Mouse (Mus musculus): ENCODE results near the gene Rnf157. TPM values are rescaled to one million over a fixed set of nuclear protein-coding genes. Genes with fewer than 3 reads are reported as not detected.

The Rnf157 gene
- total and polyA plus RNA-seq, 3 experiments: 8.7 to 39.3 (median 10.9) TPM

DNA sequence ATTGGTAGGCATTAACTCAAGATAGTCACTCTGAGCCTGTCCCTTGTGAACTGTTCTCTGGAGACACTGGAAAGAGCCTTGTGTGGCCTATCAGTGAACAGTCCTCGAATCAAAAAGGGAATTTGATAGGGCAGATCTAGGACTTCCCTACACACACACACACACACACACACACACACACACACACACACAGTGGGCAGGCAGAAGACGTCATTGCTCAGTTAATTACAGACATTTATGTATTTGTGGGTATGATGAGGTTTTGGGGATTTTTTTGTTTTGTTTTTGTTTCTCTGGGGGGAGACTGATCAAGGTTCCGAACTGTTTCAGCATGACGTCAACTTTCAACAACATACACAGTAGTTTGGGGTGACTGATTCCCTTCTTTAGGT lies 795 bp upstream of the Rnf157 start (continued):
- TF ChIP-seq UBTF (IDR thresholded peaks at IDR 0.05; ENCODE audit: low read depth, low read length) (no peak), BHLHE40 (IDR thresholded peaks at IDR 0.05; ENCODE audit: low read depth, low read length) (peak; percentile 66), IRF4 (IDR thresholded peaks at IDR 0.05; ENCODE audit: low read depth, low read length) (peak; percentile 59; the same call in 1 of the 2 replicates), EP300 (IDR thresholded peaks at IDR 0.05; ENCODE audit: low read length) (peak; percentile 50; the same call in 1 of the 2 replicates), PAX5 (IDR thresholded peaks at IDR 0.05; ENCODE audit: low read length) (no peak), GABPA (IDR thresholded peaks at IDR 0.05; ENCODE audit: insufficient replicate concordance, low read depth, low read length) (no peak), MAX (IDR thresholded peaks at IDR 0.05; ENCODE audit: low read length) (no peak), POLR2A (IDR thresholded peaks at IDR 0.05; ENCODE audit: low read depth, low read length) (no peak), POLR2AphosphoS2 (IDR thresholded peaks at IDR 0.05; ENCODE audit: low read depth, low read length) (no peak; the same call in 1 of the 2 replicates), JUN (IDR thresholded peaks at IDR 0.05; ENCODE audit: insufficient read depth, low read depth, low read length) (peak; percentile 62), CHD2 (IDR thresholded peaks at IDR 0.05; ENCODE audit: low read length) (peak; percentile 43), ZMIZ1 (IDR thresholded peaks at IDR 0.05; ENCODE audit: low read depth, low read length) (no peak)

DNA sequence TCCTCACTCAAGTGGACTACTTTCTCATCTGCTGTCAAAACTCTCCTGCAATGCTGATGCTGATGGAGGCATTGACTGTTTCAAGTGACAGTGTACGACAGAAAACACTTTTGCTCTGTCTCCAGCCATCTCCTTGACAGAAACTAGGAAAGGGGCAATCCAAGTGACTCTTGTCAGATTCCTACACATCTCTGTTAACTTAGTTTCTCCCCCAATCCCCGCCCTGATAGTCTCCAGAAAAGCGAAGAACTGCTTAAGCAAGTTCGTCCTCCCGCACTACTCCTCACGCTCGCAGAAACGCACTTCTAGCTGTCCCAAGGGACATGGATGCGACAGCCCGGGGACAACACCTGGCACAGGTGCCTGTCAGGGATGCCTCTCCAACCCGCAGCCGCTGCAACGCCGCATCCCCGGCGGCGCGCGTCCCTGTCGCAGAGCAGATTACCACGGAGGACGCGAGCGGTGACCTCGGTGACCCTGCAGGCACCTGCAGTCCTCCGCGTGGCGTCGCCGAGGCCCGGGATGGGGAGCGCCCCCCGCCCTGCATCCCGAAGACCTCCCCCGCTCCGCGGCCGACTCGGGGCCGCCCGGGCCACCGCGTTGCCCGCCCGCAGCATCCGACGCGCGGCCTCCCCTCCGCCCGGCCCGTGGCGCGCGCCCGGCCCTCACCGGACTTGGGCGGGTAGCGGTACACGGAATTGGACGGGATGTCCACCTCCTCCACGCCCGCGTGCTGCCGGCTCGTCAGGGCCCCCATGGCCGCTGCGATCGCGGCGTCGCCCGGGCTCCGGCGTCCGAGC lies 604 bp downstream of the Rnf157 start:
- H3K79me2 ChIP-seq (replicated peaks; ENCODE audit: control insufficient read depth, extremely low read depth, insufficient read depth, poor library complexity, severe bottlenecking): peaks cover 59% of the 10 kb centered on the region
- H3K36me3 ChIP-seq (replicated peaks in 1 of 2; ENCODE audit: control insufficient read depth in 1 of 2, insufficient read depth in 1 of 2, low read length in 1 of 2): peaks cover 10 to 14% of the 10 kb centered on the region in 2 experiments
- TF ChIP-seq MAFK (IDR thresholded peaks at IDR 0.05; ENCODE audit: insufficient replicate concordance, low read length) (no peak), CHD1 (IDR thresholded peaks at IDR 0.05; ENCODE audit: low read depth, low read length) (no peak), ELF1 (IDR thresholded peaks at IDR 0.05; ENCODE audit: low read depth, low read length) (no peak), ZKSCAN1 (IDR thresholded peaks at IDR 0.05; ENCODE audit: borderline replicate concordance, low read depth, low read length) (no peak), UBTF (IDR thresholded peaks at IDR 0.05; ENCODE audit: low read depth, low read length) (peak; percentile 52; the same call in 1 of the 2 replicates), MEF2A (IDR thresholded peaks at IDR 0.05; ENCODE audit: borderline replicate concordance, low read depth, low read length) (no peak), MXI1 (IDR thresholded peaks at IDR 0.05; ENCODE audit: low read depth, low read length) (no peak), TCF12 (IDR thresholded peaks at IDR 0.05; ENCODE audit: low read depth, low read length) (peak; percentile 25; the same call in 1 of the 2 replicates), BHLHE40 (IDR thresholded peaks at IDR 0.05; ENCODE audit: low read depth, low read length) (peak; percentile 3; the same call in 1 of the 2 replicates), SMC3 (IDR thresholded peaks at IDR 0.05; ENCODE audit: low read depth, low read length) (peak; percentile 0; the same call in 1 of the 2 replicates), POLR2AphosphoS2 (IDR thresholded peaks at IDR 0.05; ENCODE audit: low read depth, low read length) (no peak), CTCF (conservative IDR thresholded peaks at IDR 0.05 in 1 of 2, IDR thresholded peaks at IDR 0.05 in 1 of 2; ENCODE audit: low read depth in 2 of 2, low read length in 2 of 2) (no peak), SIN3A (IDR thresholded peaks at IDR 0.05; ENCODE audit: low read length) (peak; percentile 87; the same call in 1 of the 2 replicates), JUN (IDR thresholded peaks at IDR 0.05; ENCODE audit: insufficient read depth, low read depth, low read length) (no peak), NELFE (IDR thresholded peaks at IDR 0.05; ENCODE audit: low read depth, low read length) (no peak), RAD21 (IDR thresholded peaks at IDR 0.05; ENCODE audit: low read depth, low read length) (no peak), POLR2A (IDR thresholded peaks at IDR 0.05; ENCODE audit: low read depth, low read length) (no peak; the same call in 1 of the 2 replicates), USF1 (IDR thresholded peaks at IDR 0.05; ENCODE audit: low read depth, low read length) (no peak), EP300 (IDR thresholded peaks at IDR 0.05; ENCODE audit: low read length) (no peak), MAZ (IDR thresholded peaks at IDR 0.05; ENCODE audit: low read depth, low read length) (0 out of 2 replicates have a peak, but pooled peaks have one; percentile 5), ZC3H11A (IDR thresholded peaks at IDR 0.05; ENCODE audit: low read depth, low read length) (no peak), CHD2 (IDR thresholded peaks at IDR 0.05; ENCODE audit: low read length) (0 out of 2 replicates have a peak, but pooled peaks have one; percentile 26), MYC (IDR thresholded peaks at IDR 0.05; ENCODE audit: low read depth, low read length) (no peak), ZMIZ1 (IDR thresholded peaks at IDR 0.05; ENCODE audit: low read depth, low read length) (no peak; the same call in 1 of the 2 replicates), RCOR1 (conservative IDR thresholded peaks at IDR 0.05; ENCODE audit: low read depth, low read length) (no peak), ZNF384 (IDR thresholded peaks at IDR 0.05; ENCODE audit: low read depth, low read length) (0 out of 2 replicates have a peak, but pooled peaks have one; percentile 0), HCFC1 (IDR thresholded peaks at IDR 0.05; ENCODE audit: low read depth, low read length) (no peak), MAX (IDR thresholded peaks at IDR 0.05; ENCODE audit: low read length) (peak; percentile 42; the same call in 1 of the 2 replicates), JUND (conservative IDR thresholded peaks at IDR 0.05; ENCODE audit: low read depth, low read length) (0 out of 2 replicates have a peak, but pooled peaks have one; percentile 1)
- H3K4me1 ChIP-seq (ENCODE audit: control insufficient read depth in 1 of 2, insufficient read depth in 2 of 2): peaks cover 27 to 74% of the 10 kb centered on the region in 2 experiments
- H3K27me3 ChIP-seq (replicated peaks): no peaks in the 10 kb centered on the region
- peak overlapping the region; percentile 24 for H3K4me2 ChIP-seq (ENCODE audit: insufficient read depth, low read depth, poor library complexity, severe bottlenecking)
- DNase-seq (ENCODE audit: extremely low read depth): peak; percentile 46
- H3K9ac ChIP-seq (ENCODE audit: insufficient read depth, low read depth): peak overlapping the region; percentile 99
- peak overlapping the region; percentile 93 for H3K27ac ChIP-seq (ENCODE audit: insufficient read depth, low read depth)
- dilution Hi-C loops (cut with MboI; ENCODE audit: extremely low pct_ligation_motif_present, extremely low pct_unique_long_range_greater_than_20kb, low sequenced_read_pairs) (no loop called here), in situ Hi-C loops (cut with MboI; ENCODE audit: low pct_ligation_motif_present, low pct_unique_long_range_greater_than_20kb, low sequenced_read_pairs) (loop anchor here (25.0 kb wide), 1 partner anchor 775 kb away; the partner anchor contains the start of gene Slc25a19)
- peak overlapping the region; percentile 61 to 99 (median 81) for H3K4me3 ChIP-seq (replicated peaks in 1 of 3; ENCODE audit: low read depth in 2 of 3, low read length in 2 of 3, poor library complexity in 1 of 3)
- H3K9me3 ChIP-seq (replicated peaks; ENCODE audit: low read length): no peaks in the 10 kb centered on the region

Measured in CH12.LX (cell line).